Mouse (Mus musculus): ENCODE measurements around the gene Syt16.

The Syt16 gene

GRCm38 (mm10) chr12:74303418-74304294 is 306.2 kb downstream of the Syt16 start:
- DNase-seq (ENCODE audit: low read depth, low spot score), result no peak

GRCm38 (mm10) chr12:74312611-74313010 is 315.1 kb downstream of the Syt16 start:
- peak; percentile 42 for DNase-seq (ENCODE audit: low read depth, low spot score)

- no peak for DNase-seq (ENCODE audit: low read depth, low spot score)
Observed at GRCm38 (mm10) chr12:74315221-74315620, 317.8 kb downstream of the Syt16 start.

- no peak for DNase-seq (ENCODE audit: low read depth, low spot score)
Observed at GRCm38 (mm10) chr12:74316344-74316973, 319.0 kb downstream of the Syt16 start, which contains the start of gene Gm11042. Gm11042 (minus strand) TSS chr12:74316394.

GRCm38 (mm10) chr12:74316989-74317759 is 319.7 kb downstream of the Syt16 start:
- peak; percentile 93 for DNase-seq (ENCODE audit: low read depth, low spot score)

GRCm38 (mm10) chr12:74320318-74320717 is 322.9 kb downstream of the Syt16 start:
- peak; percentile 72 for DNase-seq (ENCODE audit: low read depth, low spot score)

GRCm38 (mm10) chr12:74321981-74322380 is 324.5 kb downstream of the Syt16 start:
- peak; percentile 84 for DNase-seq (ENCODE audit: low read depth, low spot score)

All from R1 (cell line).